Mouse (Mus musculus) brain, embryonic 14.5 days (tissue): ENCODE measurements around the gene Defa17.
"Not testable (repeated sequence)": the region's sequence is repeated elsewhere in the genome, so short reads cannot be mapped to it uniquely, and the experiment has no call there.

ENCODE experiments used
- CTCF ChIP-seq: fragments of 200-500 bp; IDR thresholded peaks from 2 replicates; pipeline ENCODE4 v1.5.1; 2012; ENCODE audit warnings: inconsistent platforms, mild to moderate bottlenecking, moderate library complexity, borderline replicate concordance; ENCODE audit not compliant: insufficient read depth, insufficient read length; ENCODE audit errors: extremely low read depth
- POLR2A ChIP-seq: fragments of 200-500 bp; IDR thresholded peaks from 2 replicates; pipeline ENCODE4 v1.6.1; 2012; ENCODE audit warnings: mild to moderate bottlenecking, inconsistent platforms, borderline replicate concordance; ENCODE audit not compliant: poor library complexity, insufficient read depth, insufficient read length, severe bottlenecking; ENCODE audit errors: extremely low read depth

DNA sequence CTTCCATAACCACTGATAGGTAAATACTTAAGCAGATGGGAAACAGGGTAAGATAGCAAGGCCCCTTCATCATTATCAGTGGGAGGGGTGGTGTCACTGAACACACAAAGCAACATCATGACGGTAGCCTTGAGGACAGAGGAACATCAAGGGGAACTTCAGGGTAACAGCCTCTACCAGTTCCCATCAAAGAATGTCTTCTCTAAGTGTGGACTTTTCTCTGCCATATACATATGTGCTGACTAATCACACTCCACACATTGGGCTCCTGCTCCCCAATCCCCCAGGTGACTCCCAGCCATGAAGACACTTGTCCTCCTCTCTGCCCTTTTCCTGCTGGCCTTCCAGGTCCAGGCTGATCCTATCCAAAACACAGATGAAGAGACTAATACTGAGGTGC, 37.7 kb upstream of the Defa17 start, which contains the start of gene Defa26:
- not testable (repeated sequence) for TF ChIP-seq CTCF, POLR2A
